Mouse (Mus musculus) neural tube, embryonic 14.5 days (tissue): ENCODE data around the gene Ptprh. TPM values are rescaled to one million over a fixed set of nuclear protein-coding genes. Genes with fewer than 3 reads are reported as not detected.

ENCODE experiments used
- ATAC-seq: fragments of 200-750 bp; cut with Nextera tagmentation; 2 replicates; pipeline ENCODE4 v1.8.0; 2017; ENCODE audit warnings: low read depth, mild to moderate bottlenecking, moderate TSS enrichment, moderate library complexity
- H3K27ac ChIP-seq: fragments of 300-500 bp; sonication (generic); 2 replicates; pipeline ENCODE4 v1.5.1; 2014; ENCODE audit warnings: low read depth, mild to moderate bottlenecking, control low read depth, low read length, moderate library complexity, mixed read lengths
- H3K27me3 ChIP-seq: fragments of 300-500 bp; sonication (generic); 2 replicates; pipeline ENCODE4 v1.6.1; 2014; ENCODE audit warnings: low read length; ENCODE audit not compliant: control insufficient read depth, insufficient read depth
- H3K36me3 ChIP-seq: fragments of 300-500 bp; sonication (generic); 2 replicates; pipeline ENCODE4 v1.6.1; 2014; ENCODE audit warnings: low read length, mixed read lengths; ENCODE audit not compliant: control insufficient read depth, insufficient read depth
- H3K4me1 ChIP-seq: fragments of 300-500 bp; sonication (generic); 2 replicates; pipeline ENCODE4 v1.6.1; 2014; ENCODE audit warnings: low read length; ENCODE audit not compliant: control insufficient read depth, insufficient read depth
- H3K4me2 ChIP-seq: fragments of 300-500 bp; sonication (generic); 2 replicates; pipeline ENCODE4 v1.6.1; 2014; ENCODE audit warnings: mild to moderate bottlenecking, low read depth, low read length, control low read depth
- H3K4me3 ChIP-seq: fragments of 300-500 bp; sonication (generic); 2 replicates; pipeline ENCODE4 v1.5.1; 2014; ENCODE audit warnings: low read depth, low read length, control low read depth, mixed read lengths
- H3K9ac ChIP-seq: fragments of 300-500 bp; sonication (generic); replicated peaks from 2 replicates; pipeline ENCODE4 v1.6.1; 2014; ENCODE audit warnings: low read depth, mild to moderate bottlenecking, control low read depth, low read length, mixed read lengths
- H3K9me3 ChIP-seq: fragments of 300-500 bp; sonication (generic); 2 replicates; pipeline ENCODE4 v1.6.1; 2016; ENCODE audit warnings: low read length; ENCODE audit not compliant: control insufficient read depth
- WGBS: fragments of 180-500 bp; shearing (Covaris S2); extraction: QIAGEN DNeasy Blood & Tissue Kit; methylation state at CpG from one replicate; pipeline ENCODE4 v1.1.7; 2014; 5-methylcytosine and 5-hydroxymethylcytosine counted together
- polyA plus RNA-seq: library from polyadenylated mRNA; unstranded; fragments of >200 nt; fragmentation: Nextera tagmentation; extraction: Ambion mirVana; gene quantifications from 2 replicates; pipeline ENCODE4 v1.2.1, GENCODE M21; 2014

Ptprh gene
- polyA plus RNA-seq, 1 experiment from 2014 or later, result 0.20 TPM

DNA sequence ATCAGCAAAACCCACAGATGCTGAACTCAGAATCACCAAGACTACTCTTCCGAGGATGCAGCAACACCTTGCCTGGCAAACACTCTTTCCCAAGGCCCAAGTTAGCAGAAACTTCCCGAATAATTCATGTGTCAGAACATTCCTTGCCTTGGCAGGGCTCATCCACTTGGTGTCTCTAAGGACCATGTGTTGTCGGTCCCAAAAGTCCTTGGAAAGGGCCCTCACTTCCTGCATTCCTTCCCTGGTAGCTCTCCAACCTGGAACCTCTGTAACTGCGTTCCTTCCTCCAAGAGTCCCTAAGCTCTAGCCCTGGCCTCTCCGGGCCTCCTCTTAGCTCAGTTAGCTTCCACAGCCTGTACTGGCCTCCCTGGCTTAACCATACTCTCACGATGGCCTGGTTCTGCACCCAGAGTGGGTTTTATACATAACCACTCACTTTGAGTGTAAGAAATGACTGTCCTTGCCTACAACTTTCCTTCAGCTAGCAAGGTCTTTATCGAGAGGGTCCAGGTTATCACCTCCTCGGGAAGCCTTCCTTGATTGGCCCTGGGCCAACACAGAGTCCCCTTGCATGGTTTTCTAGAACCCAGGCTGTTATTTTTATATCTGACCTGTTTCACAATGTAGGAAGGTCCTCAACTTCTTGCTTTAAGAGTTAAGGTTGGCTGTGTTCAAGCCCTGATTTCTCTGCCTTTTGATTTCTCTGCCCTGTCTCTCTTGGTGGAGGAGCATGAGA is 92.2 kb downstream of the Ptprh start:
- Histone ChIP-seq H3K4me1 (no peaks in the 10 kb centered on the region), H3K36me3 (no peaks in the 10 kb centered on the region), H3K9ac (no peak overlapping the region), H3K27ac (no peak overlapping the region), H3K9me3 (no peaks in the 10 kb centered on the region), H3K4me2 (no peak overlapping the region), H3K4me3 (no peak overlapping the region), H3K27me3 (no peaks in the 10 kb centered on the region)
- 85% methylated on average over 8 of the region's 8 CpGs for WGBS
- no peak for ATAC-seq

DNA sequence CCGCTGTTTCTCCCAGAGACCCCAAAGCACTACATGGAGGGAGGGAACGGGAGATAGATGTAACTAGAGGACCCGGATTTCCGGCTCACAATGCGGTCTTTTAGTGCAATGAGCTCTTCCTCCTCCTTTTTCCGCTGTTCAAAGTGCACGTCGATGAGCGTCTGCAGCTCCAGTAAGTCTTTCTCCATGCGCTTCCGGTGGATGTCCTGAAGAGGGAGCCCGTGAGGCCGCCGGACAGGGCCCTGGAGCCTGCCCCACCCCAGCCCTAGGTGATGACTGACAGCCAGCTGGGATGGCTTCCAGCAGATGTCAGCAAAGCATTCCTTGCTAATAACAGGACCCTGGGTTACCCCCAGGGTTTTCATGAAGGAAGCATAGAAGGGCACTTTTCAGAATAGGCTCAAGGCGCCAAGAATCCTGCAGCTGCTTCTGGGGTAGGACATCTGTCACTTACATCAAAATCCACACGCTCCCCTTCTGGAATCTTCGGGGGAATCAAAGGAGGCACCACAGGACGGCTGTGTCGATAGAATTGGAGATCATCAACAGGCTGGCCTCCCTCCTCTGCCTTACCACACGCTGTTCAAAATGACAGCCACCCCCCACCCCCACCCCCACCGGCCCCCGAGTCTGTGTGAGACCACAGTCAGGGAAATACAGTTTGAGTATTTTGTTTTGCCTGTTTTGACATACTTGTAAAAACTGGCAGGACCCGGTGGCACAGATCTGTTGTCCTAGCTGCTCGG is 93.8 kb downstream of the Ptprh start:
- no peaks in the 10 kb centered on the region for H3K4me1 ChIP-seq
- no peaks in the 10 kb centered on the region for H3K36me3 ChIP-seq
- H3K4me2 ChIP-seq, result no peak overlapping the region
- no peaks in the 10 kb centered on the region for H3K27me3 ChIP-seq
- H3K27ac ChIP-seq, result no peak overlapping the region
- ATAC-seq, result peak; percentile 44; the same call in 1 of the 2 replicates
- H3K9me3 ChIP-seq, result no peaks in the 10 kb centered on the region
- 15% methylated on average over 24 of the region's 24 CpGs for WGBS
- H3K9ac ChIP-seq, result no peak overlapping the region
- H3K4me3 ChIP-seq, result no peak overlapping the region

DNA sequence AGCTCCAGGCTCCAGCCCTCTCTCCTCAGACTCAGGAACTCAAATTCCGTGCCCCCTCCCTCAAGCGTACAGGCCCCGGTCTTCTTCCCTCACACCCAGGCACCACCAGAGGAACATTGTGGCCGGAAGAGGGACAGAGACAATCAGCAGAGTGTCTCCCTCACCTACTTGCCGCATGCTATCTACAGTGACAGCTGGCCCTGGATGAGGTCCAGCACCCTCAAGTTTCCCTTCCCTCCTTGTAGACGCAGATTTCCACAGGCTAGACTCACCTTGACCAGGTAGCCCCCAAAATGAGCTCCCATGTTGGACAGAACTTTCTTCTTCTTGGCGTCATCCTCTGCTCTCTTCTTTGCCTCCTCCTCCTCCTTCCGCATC is 95.1 kb downstream of the Ptprh start:
- H3K27me3 ChIP-seq, result no peaks in the 10 kb centered on the region
- H3K36me3 ChIP-seq, result no peaks in the 10 kb centered on the region
- 94% methylated on average over 8 of the region's 8 CpGs for WGBS
- H3K4me1 ChIP-seq, result no peaks in the 10 kb centered on the region
- H3K27ac ChIP-seq, result no peak overlapping the region
- H3K9ac ChIP-seq, result no peak overlapping the region
- no peaks in the 10 kb centered on the region for H3K9me3 ChIP-seq
- ATAC-seq, result no peak
- H3K4me2 ChIP-seq, result no peak overlapping the region
- H3K4me3 ChIP-seq, result no peak overlapping the region

DNA sequence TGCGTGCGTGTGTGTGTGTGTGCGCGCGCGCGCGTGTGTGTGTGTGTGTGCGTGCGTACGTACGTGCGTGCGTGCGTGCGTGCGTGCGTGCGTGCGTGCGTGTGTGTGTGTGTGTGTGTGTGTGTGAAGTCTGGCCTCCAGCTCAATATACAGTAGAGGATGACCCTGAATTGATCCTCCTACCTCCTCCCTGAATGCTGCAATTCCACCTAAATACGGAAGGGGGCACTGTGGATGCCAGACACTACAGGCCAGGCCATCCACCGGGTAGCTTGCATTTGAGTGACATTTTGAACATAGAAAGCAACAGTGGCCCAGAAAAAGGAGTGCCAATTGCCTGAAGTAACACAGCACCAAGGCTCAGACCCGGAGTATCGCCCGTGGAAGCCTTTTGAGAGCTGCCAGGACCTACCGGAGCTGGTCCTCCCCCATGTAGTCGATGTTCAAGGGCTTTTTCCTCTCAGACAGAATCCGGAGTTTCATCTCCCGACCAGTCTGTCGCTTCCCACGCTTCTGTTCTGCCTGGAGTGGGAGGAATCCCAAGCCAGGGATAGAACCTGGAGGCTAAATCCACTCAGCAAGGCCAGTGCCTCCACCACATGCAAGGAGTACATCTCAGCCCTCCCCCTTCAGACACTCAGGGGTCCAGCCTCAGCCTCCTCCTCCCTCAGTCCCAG is 95.6 kb downstream of the Ptprh start:
- Histone ChIP-seq H3K4me3 (no peak overlapping the region), H3K4me1 (no peaks in the 10 kb centered on the region), H3K9me3 (no peaks in the 10 kb centered on the region), H3K27me3 (no peaks in the 10 kb centered on the region), H3K4me2 (no peak overlapping the region), H3K36me3 (no peaks in the 10 kb centered on the region), H3K27ac (no peak overlapping the region), H3K9ac (no peak overlapping the region)
- 78% methylated on average over 32 of the region's 32 CpGs for WGBS
- no peak for ATAC-seq

DNA sequence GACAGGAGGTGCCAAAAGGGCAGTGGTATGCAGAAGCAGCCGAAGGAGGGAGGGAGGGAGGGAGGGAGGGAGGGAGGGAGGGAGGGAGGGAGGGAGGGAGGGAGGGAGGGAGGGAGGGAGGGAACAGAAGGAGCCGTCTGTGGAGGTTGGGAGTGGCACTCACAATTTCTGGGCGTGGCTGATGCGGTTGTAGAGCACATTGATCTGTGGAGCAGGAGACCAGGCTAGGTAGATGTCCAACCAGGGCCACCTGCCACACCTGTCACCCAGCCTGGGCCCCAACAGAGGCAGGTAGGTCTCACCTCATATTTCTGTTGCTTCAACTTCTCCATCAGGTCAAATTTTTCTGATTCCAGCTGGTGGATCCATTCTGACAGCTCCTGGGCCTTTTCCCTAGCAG is 96.6 kb downstream of the Ptprh start:
- ATAC-seq, result no peak
- no peaks in the 10 kb centered on the region for H3K27me3 ChIP-seq

DNA sequence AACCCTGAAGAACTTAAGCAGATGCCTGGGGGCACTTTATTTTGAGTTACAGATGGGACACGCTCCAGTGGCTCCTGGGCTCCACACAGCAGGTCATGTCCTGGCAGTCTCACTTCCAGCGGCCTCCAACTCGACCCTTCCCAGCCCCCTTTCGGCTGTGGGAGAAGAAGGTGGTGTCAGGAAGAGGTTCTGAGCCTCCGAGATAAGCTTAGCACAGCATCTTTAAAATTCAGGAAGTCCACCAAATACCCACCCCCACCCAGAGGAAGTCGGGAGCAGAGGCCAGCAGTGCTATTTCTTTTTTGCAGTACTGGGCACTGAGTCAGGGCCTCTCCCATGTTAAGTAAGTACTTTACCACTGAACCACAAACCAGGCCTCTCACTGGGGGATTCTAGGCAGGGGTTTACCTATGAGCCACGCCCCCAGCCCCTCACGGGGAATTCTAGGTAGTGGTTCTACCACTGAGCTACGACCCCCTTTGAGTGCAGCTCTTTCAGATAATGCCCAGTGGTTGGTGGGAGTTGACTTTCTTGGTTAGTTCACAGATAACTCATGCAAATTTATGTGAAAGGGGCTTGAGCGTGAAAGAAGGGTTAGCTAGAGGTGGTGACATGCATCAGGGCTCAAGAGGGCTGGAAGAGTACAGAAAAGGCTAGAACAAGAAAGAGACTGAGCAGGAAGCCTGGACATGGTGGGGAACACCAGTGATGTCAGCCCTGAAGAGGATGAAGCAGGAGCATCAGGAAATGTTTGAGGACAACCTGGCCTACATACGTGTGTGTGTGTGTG is 99.0 kb downstream of the Ptprh start:
- peaks cover 5% of the 10 kb centered on the region for H3K4me1 ChIP-seq
- no peak overlapping the region for H3K27ac ChIP-seq
- ATAC-seq, result no peak
- H3K36me3 ChIP-seq, result no peaks in the 10 kb centered on the region
- no peak overlapping the region for H3K9ac ChIP-seq
- no peaks in the 10 kb centered on the region for H3K9me3 ChIP-seq
- no peak overlapping the region for H3K4me2 ChIP-seq
- WGBS, result 62% methylated on average over 11 of the region's 11 CpGs
- no peak overlapping the region for H3K4me3 ChIP-seq
- no peaks in the 10 kb centered on the region for H3K27me3 ChIP-seq

More for the DNA sequence above, 96.6 kb downstream of the Ptprh start:
- no peak overlapping the region for H3K27ac ChIP-seq
- H3K9me3 ChIP-seq, result no peaks in the 10 kb centered on the region
- H3K36me3 ChIP-seq, result no peaks in the 10 kb centered on the region
- WGBS, result 64% methylated on average over 3 of the region's 4 CpGs
- no peak overlapping the region for H3K4me2 ChIP-seq
- no peak overlapping the region for H3K4me3 ChIP-seq
- no peaks in the 10 kb centered on the region for H3K4me1 ChIP-seq
- H3K9ac ChIP-seq, result no peak overlapping the region

DNA sequence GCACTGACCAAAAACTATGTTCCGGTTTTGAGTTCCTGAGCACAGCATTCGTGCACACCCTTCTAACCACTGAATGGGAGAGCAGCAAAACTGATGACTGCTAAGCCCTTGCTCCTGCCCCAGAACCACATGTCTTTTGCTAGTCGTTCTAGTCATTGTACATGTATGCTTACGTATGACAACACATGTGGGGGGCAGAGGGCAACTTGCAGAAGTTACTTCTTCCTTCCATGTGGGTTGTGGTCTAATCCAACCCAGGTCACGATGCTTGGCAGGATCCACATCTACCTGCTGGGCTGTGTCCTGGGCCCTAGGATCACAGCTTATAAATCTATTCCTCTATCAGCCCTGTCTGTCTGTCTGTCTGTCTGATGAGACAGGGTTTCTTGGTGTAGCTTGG is 100.0 kb downstream of the Ptprh start:
- no peak overlapping the region for H3K27ac ChIP-seq
- H3K4me3 ChIP-seq, result no peak overlapping the region
- 87% methylated on average over 5 of the region's 5 CpGs for WGBS
- H3K27me3 ChIP-seq, result no peaks in the 10 kb centered on the region
- H3K36me3 ChIP-seq, result no peaks in the 10 kb centered on the region
- H3K9me3 ChIP-seq, result no peaks in the 10 kb centered on the region
- no peak for ATAC-seq
- H3K9ac ChIP-seq, result no peak overlapping the region
- H3K4me1 ChIP-seq, result peaks cover 14% of the 10 kb centered on the region
- H3K4me2 ChIP-seq, result no peak overlapping the region

DNA sequence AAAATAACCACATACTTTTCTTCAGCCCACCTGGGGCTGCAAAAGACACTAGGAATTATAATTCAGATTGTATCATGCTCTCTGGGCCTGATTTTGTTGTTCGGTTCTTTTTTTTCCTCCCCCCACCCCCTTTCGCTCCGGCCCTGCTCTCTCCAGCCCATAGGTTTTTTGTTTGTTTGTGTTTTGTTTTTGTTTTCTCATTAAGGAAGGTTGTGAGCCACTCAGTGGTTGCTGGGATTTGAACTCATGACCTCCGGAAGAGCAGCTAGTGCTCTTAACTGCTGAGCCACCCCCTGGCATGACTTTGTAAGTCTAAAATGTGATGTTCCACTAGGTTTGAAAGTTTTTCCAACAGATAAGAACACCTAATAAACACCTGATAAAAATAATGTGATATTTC is 100.7 kb downstream of the Ptprh start:
- no peaks in the 10 kb centered on the region for H3K27me3 ChIP-seq
- ATAC-seq, result no peak
- peaks cover 21% of the 10 kb centered on the region for H3K4me1 ChIP-seq
- no peak overlapping the region for H3K9ac ChIP-seq
- H3K4me2 ChIP-seq, result no peak overlapping the region
- no peak overlapping the region for H3K27ac ChIP-seq
- WGBS, result 81% methylated on average over 4 of the region's 4 CpGs
- H3K9me3 ChIP-seq, result no peaks in the 10 kb centered on the region
- 0 out of 2 replicates have a peak, but pooled peaks cover 2% of the 10 kb centered on the region for H3K36me3 ChIP-seq
- H3K4me3 ChIP-seq, result no peak overlapping the region
